Mouse (Mus musculus) C2C12 (cell line): ENCODE data around the gene Rcl1.

Experiments used
- CEBPB ChIP-seq: IDR thresholded peaks from one replicate; pipeline ENCODE4 v1.6.1; 2011; ENCODE audit warnings: low read depth, mild to moderate bottlenecking, control low read depth, moderate library complexity
- CTCF ChIP-seq: IDR thresholded peaks from one replicate; pipeline ENCODE4 v1.5.1; 2011; ENCODE audit not compliant: control insufficient read depth, insufficient read depth, insufficient read length
- FOSL1 ChIP-seq: IDR thresholded peaks from one replicate; pipeline ENCODE4 v1.8.0; 2011; ENCODE audit warnings: mild to moderate bottlenecking, low read length; ENCODE audit not compliant: poor library complexity, insufficient read depth, severe bottlenecking
- MAX ChIP-seq: IDR thresholded peaks from one replicate; pipeline ENCODE4 v1.6.1; 2011; ENCODE audit warnings: mild to moderate bottlenecking, control low read depth
- MYOD1 ChIP-seq: IDR thresholded peaks from one replicate; pipeline ENCODE4 v1.6.1; 2011; ENCODE audit warnings: low read depth; ENCODE audit not compliant: control insufficient read depth, insufficient read length
- USF1 ChIP-seq: IDR thresholded peaks from one replicate; pipeline ENCODE4 v1.6.1; 2011; ENCODE audit warnings: low read depth, mild to moderate bottlenecking, control low read depth, moderate library complexity

GRCm38 (mm10) chr19:29074802-29075201 lies 26.4 kb upstream of the Rcl1 start:
- TF ChIP-seq CTCF: no peak
- TF ChIP-seq USF1: no peak
- TF ChIP-seq MAX: no peak
- TF ChIP-seq CEBPB: no peak
- TF ChIP-seq MYOD1: no peak
- no peak for TF ChIP-seq FOSL1
